Mouse (Mus musculus): Measurements from ENCODE around the gene Nfib.

GRCm38 (mm10) chr4:82436656-82437055 is 268.9 kb downstream of the Nfib start:
- TF ChIP-seq ETS1 (IDR thresholded peaks at IDR 0.05; ENCODE audit: low read depth, low read length) (no peak), MEF2A (IDR thresholded peaks at IDR 0.05; ENCODE audit: extremely low read depth, insufficient replicate concordance, low read depth, low read length, poor library complexity, severe bottlenecking) (no peak)
